17 mouse cellular contexts compared by ENCODE assay signal in genomic region chr6:116411716-116412115, GRCm38 (mm10).
"Had no signal": no experiment of that assay in that cellular context is flagged by ENCODE, and none has a peak within 500 bp of the region (broad histone marks: within the 10 kb centered on the region; RNA-seq: fewer than 3 reads in every experiment).

No protein-coding gene starts in this region.

- H3K27me3 ChIP-seq: neural tube, embryonic 12.5 days; neural tube, embryonic 13.5 days; neural tube, embryonic 15.5 days; stomach, embryonic 15.5 days had no signal

- H3K4me2 ChIP-seq: neural tube, embryonic 12.5 days; neural tube, embryonic 13.5 days; neural tube, embryonic 15.5 days; stomach, embryonic 15.5 days had no signal

- H3K9me3 ChIP-seq: neural tube, embryonic 12.5 days; neural tube, embryonic 13.5 days; neural tube, embryonic 15.5 days; stomach, embryonic 15.5 days had no signal

- H3K9ac ChIP-seq: neural tube, embryonic 12.5 days; neural tube, embryonic 13.5 days; neural tube, embryonic 15.5 days; stomach, embryonic 15.5 days had no signal

- DNase-seq: retina, postnatal 1 day; right cerebral cortex, adult 18-20 months; right cerebral cortex, postnatal 14 days; right cerebral cortex, postnatal 25 days; right cerebral cortex, postnatal 4 days; spleen, adult 18-20 months; thymus, adult 18-20 months; thymus, adult 2 months; thymus, postnatal 14 days; thymus, postnatal 25 days; thymus, postnatal 36 days; thymus, postnatal 4 days had no signal

- H3K27ac ChIP-seq: neural tube, embryonic 12.5 days; neural tube, embryonic 13.5 days; neural tube, embryonic 15.5 days; stomach, embryonic 15.5 days; stomach, postnatal 0 days had no signal

- H3K4me1 ChIP-seq: neural tube, embryonic 12.5 days; neural tube, embryonic 15.5 days; stomach, embryonic 15.5 days had no signal

- H3K36me3 ChIP-seq: stomach, embryonic 15.5 days had no signal

- H3K4me3 ChIP-seq: neural tube, embryonic 12.5 days; neural tube, embryonic 13.5 days; neural tube, embryonic 15.5 days; stomach, embryonic 15.5 days had no signal
